Mouse (Mus musculus) limb, embryonic 12.5 days (tissue): ENCODE results near the gene Ehd3. TPM values are rescaled to one million over a fixed set of nuclear protein-coding genes. Genes with fewer than 3 reads are reported as not detected.
"Not testable (repeated sequence)": the region's sequence is repeated elsewhere in the genome, so short reads cannot be mapped to it uniquely, and the experiment has no call there.

Experiments
- ATAC-seq: fragments of 200-750 bp; cut with Nextera tagmentation; 2 replicates; pipeline ENCODE4 v1.8.0; 2017; ENCODE audit warnings: low read depth, moderate TSS enrichment; ENCODE audit not compliant: insufficient number of reproducible peaks, insufficient read depth, low FRiP score, low TSS enrichment
- H3K27ac ChIP-seq: fragments of 300-500 bp; sonication (generic); 2 replicates; pipeline ENCODE4 v1.5.1; 2016; ENCODE audit warnings: mild to moderate bottlenecking, moderate library complexity
- H3K27me3 ChIP-seq: fragments of 300-500 bp; sonication (generic); 2 replicates; pipeline ENCODE4 v1.6.1; 2016; ENCODE audit warnings: mild to moderate bottlenecking, moderate library complexity
- H3K36me3 ChIP-seq: fragments of 300-500 bp; sonication (generic); 2 replicates; pipeline ENCODE4 v1.6.1; 2016; ENCODE audit warnings: mild to moderate bottlenecking, moderate library complexity
- H3K4me1 ChIP-seq: fragments of 300-500 bp; sonication (generic); replicated peaks from 2 replicates; pipeline ENCODE4 v1.6.1; 2016
- H3K4me2 ChIP-seq: fragments of 300-500 bp; sonication (generic); 2 replicates; pipeline ENCODE4 v1.6.1; 2016; ENCODE audit warnings: mild to moderate bottlenecking, moderate library complexity
- H3K4me3 ChIP-seq: fragments of 300-500 bp; sonication (generic); replicated peaks from 2 replicates; pipeline ENCODE4 v1.5.1; 2016; ENCODE audit warnings: mild to moderate bottlenecking
- H3K9ac ChIP-seq: fragments of 300-500 bp; sonication (generic); replicated peaks from 2 replicates; pipeline ENCODE4 v1.6.1; 2016; ENCODE audit warnings: mild to moderate bottlenecking, moderate library complexity
- H3K9me3 ChIP-seq: fragments of 300-500 bp; sonication (generic); 2 replicates; pipeline ENCODE4 v1.6.1; 2016; ENCODE audit warnings: mild to moderate bottlenecking, moderate library complexity
- WGBS: fragments of 180-500 bp; shearing (Covaris S2); methylation state at CpG from one replicate; pipeline ENCODE4 v1.1.7; 2016; 5-methylcytosine and 5-hydroxymethylcytosine counted together
- polyA plus RNA-seq: library from polyadenylated mRNA; unstranded; fragments of >200 nt; fragmentation: Nextera tagmentation; extraction: Ambion mirVana; gene quantifications from 2 replicates; pipeline ENCODE4 v1.2.1, GENCODE M21; 2016

Ehd3 gene
- polyA plus RNA-seq, 1 experiment from 2014 or later, result 6.4 TPM

- H3K9ac ChIP-seq, result no peak overlapping the region
- no peaks in the 10 kb centered on the region for H3K27me3 ChIP-seq
- no peaks in the 10 kb centered on the region for H3K4me1 ChIP-seq
- H3K4me2 ChIP-seq, result no peak overlapping the region
- no peak for ATAC-seq
- peaks cover 39% of the 10 kb centered on the region for H3K36me3 ChIP-seq
- H3K9me3 ChIP-seq, result no peaks in the 10 kb centered on the region
- no peak overlapping the region for H3K27ac ChIP-seq
- WGBS, result 83% methylated on average over 1 of the region's 1 CpGs
- H3K4me3 ChIP-seq, result no peak overlapping the region
Observed at GRCm38 (mm10) chr17:73830511-73830910, 26.6 kb downstream of the Ehd3 start.

- no peak overlapping the region for H3K4me2 ChIP-seq
- no peak overlapping the region for H3K9ac ChIP-seq
- H3K27me3 ChIP-seq, result no peaks in the 10 kb centered on the region
- H3K9me3 ChIP-seq, result no peaks in the 10 kb centered on the region
- no peak for ATAC-seq
- no peaks in the 10 kb centered on the region for H3K4me1 ChIP-seq
- H3K27ac ChIP-seq, result no peak overlapping the region
- WGBS, result 44% methylated on average over 4 of the region's 4 CpGs
- H3K36me3 ChIP-seq, result peaks cover 39% of the 10 kb centered on the region
- H3K4me3 ChIP-seq, result no peak overlapping the region
Observed at GRCm38 (mm10) chr17:73831427-73831826, 27.5 kb downstream of the Ehd3 start.

GRCm38 (mm10) chr17:73832901-73833300 is 29.0 kb downstream of the Ehd3 start:
- H3K27me3 ChIP-seq, result no peaks in the 10 kb centered on the region
- no peak for ATAC-seq
- H3K9ac ChIP-seq, result no peak overlapping the region
- no peak overlapping the region for H3K27ac ChIP-seq
- no peak overlapping the region for H3K4me3 ChIP-seq
- WGBS, result 97% methylated on average over 1 of the region's 1 CpGs
- no peaks in the 10 kb centered on the region for H3K9me3 ChIP-seq
- peaks cover 29% of the 10 kb centered on the region for H3K36me3 ChIP-seq
- no peak overlapping the region for H3K4me2 ChIP-seq
- H3K4me1 ChIP-seq, result no peaks in the 10 kb centered on the region

GRCm38 (mm10) chr17:73833474-73833873 is 29.5 kb downstream of the Ehd3 start:
- no peaks in the 10 kb centered on the region for H3K27me3 ChIP-seq
- no peak for ATAC-seq

GRCm38 (mm10) chr17:73836601-73837000 is 32.7 kb downstream of the Ehd3 start:
- no peak for ATAC-seq
- Histone ChIP-seq H3K4me1 (no peaks in the 10 kb centered on the region), H3K9me3 (no peaks in the 10 kb centered on the region), H3K4me3 (no peak overlapping the region), H3K27me3 (no peaks in the 10 kb centered on the region), H3K4me2 (no peak overlapping the region), H3K9ac (no peak overlapping the region), H3K36me3 (0 out of 2 replicates have a peak, but pooled peaks cover under 1% of the 10 kb centered on the region), H3K27ac (no peak overlapping the region)
- 86% methylated on average over 3 of the region's 3 CpGs for WGBS

More at GRCm38 (mm10) chr17:73833474-73833873, 29.5 kb downstream of the Ehd3 start:
- no peak overlapping the region for H3K27ac ChIP-seq
- H3K9me3 ChIP-seq, result no peaks in the 10 kb centered on the region
- no peak overlapping the region for H3K4me2 ChIP-seq
- no peaks in the 10 kb centered on the region for H3K4me1 ChIP-seq
- 83% methylated on average over 3 of the region's 3 CpGs for WGBS
- peaks cover 24% of the 10 kb centered on the region; the same call in 1 of the 2 replicates for H3K36me3 ChIP-seq
- H3K4me3 ChIP-seq, result no peak overlapping the region
- no peak overlapping the region for H3K9ac ChIP-seq

GRCm38 (mm10) chr17:73837244-73837643 is 33.3 kb downstream of the Ehd3 start:
- Histone ChIP-seq H3K4me3 (no peak overlapping the region), H3K27me3 (no peaks in the 10 kb centered on the region), H3K36me3 (no peaks in the 10 kb centered on the region), H3K4me2 (no peak overlapping the region), H3K27ac (no peak overlapping the region), H3K9ac (no peak overlapping the region), H3K9me3 (no peaks in the 10 kb centered on the region), H3K4me1 (no peaks in the 10 kb centered on the region)
- 89% methylated on average over 4 of the region's 4 CpGs for WGBS
- no peak for ATAC-seq

GRCm38 (mm10) chr17:73839086-73839835 is 35.3 kb downstream of the Ehd3 start:
- Histone ChIP-seq H3K9me3 (no peaks in the 10 kb centered on the region), H3K9ac (no peak overlapping the region), H3K27me3 (no peaks in the 10 kb centered on the region), H3K4me3 (no peak overlapping the region), H3K4me1 (no peaks in the 10 kb centered on the region), H3K27ac (no peak overlapping the region), H3K4me2 (no peak overlapping the region), H3K36me3 (no peaks in the 10 kb centered on the region)
- WGBS, result 73% methylated on average over 3 of the region's 3 CpGs
- no peak for ATAC-seq

GRCm38 (mm10) chr17:73839876-73840275 is 35.9 kb downstream of the Ehd3 start:
- not testable (repeated sequence) for ATAC-seq, H3K4me3 ChIP-seq, H3K36me3 ChIP-seq, H3K9me3 ChIP-seq, H3K27me3 ChIP-seq, H3K4me1 ChIP-seq, H3K27ac ChIP-seq, H3K4me2 ChIP-seq, H3K9ac ChIP-seq
- WGBS, result 57% methylated on average over 1 of the region's 1 CpGs

GRCm38 (mm10) chr17:73842963-73843362 is 39.0 kb downstream of the Ehd3 start:
- 79% methylated on average over 1 of the region's 1 CpGs for WGBS
- no peak overlapping the region for H3K9ac ChIP-seq
- no peak overlapping the region for H3K4me2 ChIP-seq
- no peaks in the 10 kb centered on the region for H3K9me3 ChIP-seq
- H3K4me1 ChIP-seq, result no peaks in the 10 kb centered on the region
- no peak for ATAC-seq
- no peak overlapping the region for H3K27ac ChIP-seq
- no peak overlapping the region for H3K4me3 ChIP-seq
- no peaks in the 10 kb centered on the region; the same call in 1 of the 2 replicates for H3K27me3 ChIP-seq
- H3K36me3 ChIP-seq, result no peaks in the 10 kb centered on the region

- ATAC-seq, result no peak
Observed at GRCm38 (mm10) chr17:73845632-73846031, 41.7 kb downstream of the Ehd3 start.

GRCm38 (mm10) chr17:73847399-73847798 is 43.5 kb downstream of the Ehd3 start:
- H3K9me3 ChIP-seq, result no peaks in the 10 kb centered on the region
- 84% methylated on average over 1 of the region's 1 CpGs for WGBS
- H3K4me3 ChIP-seq, result no peak overlapping the region
- H3K9ac ChIP-seq, result no peak overlapping the region
- H3K27ac ChIP-seq, result no peak overlapping the region
- no peaks in the 10 kb centered on the region for H3K36me3 ChIP-seq
- H3K4me1 ChIP-seq, result no peaks in the 10 kb centered on the region
- H3K27me3 ChIP-seq, result no peaks in the 10 kb centered on the region; the same call in 1 of the 2 replicates
- no peak for ATAC-seq
- H3K4me2 ChIP-seq, result no peak overlapping the region

More at GRCm38 (mm10) chr17:73845632-73846031, 41.7 kb downstream of the Ehd3 start:
- no peaks in the 10 kb centered on the region for H3K4me1 ChIP-seq
- no peak overlapping the region for H3K9ac ChIP-seq
- no peak overlapping the region for H3K27ac ChIP-seq
- no peaks in the 10 kb centered on the region for H3K9me3 ChIP-seq
- no peak overlapping the region for H3K4me3 ChIP-seq
- 73% methylated on average over 3 of the region's 3 CpGs for WGBS
- H3K4me2 ChIP-seq, result no peak overlapping the region
- no peaks in the 10 kb centered on the region; the same call in 1 of the 2 replicates for H3K27me3 ChIP-seq
- H3K36me3 ChIP-seq, result no peaks in the 10 kb centered on the region

GRCm38 (mm10) chr17:73853041-73853440 is 49.1 kb downstream of the Ehd3 start:
- ATAC-seq, result no peak
- no peak overlapping the region for H3K4me2 ChIP-seq
- no peaks in the 10 kb centered on the region for H3K36me3 ChIP-seq
- H3K4me1 ChIP-seq, result no peaks in the 10 kb centered on the region
- no peak overlapping the region for H3K27ac ChIP-seq
- H3K9me3 ChIP-seq, result no peaks in the 10 kb centered on the region
- no peak overlapping the region for H3K9ac ChIP-seq
- 83% methylated on average over 11 of the region's 11 CpGs for WGBS
- no peaks in the 10 kb centered on the region; the same call in 1 of the 2 replicates for H3K27me3 ChIP-seq
- H3K4me3 ChIP-seq, result no peak overlapping the region
